Mouse (Mus musculus) thymus, adult 2 months (tissue): Measurements from ENCODE around the gene Gfra1. TPM values are rescaled to one million over a fixed set of nuclear protein-coding genes. Genes with fewer than 3 reads are reported as not detected.
A peak's percentile ranks its signal among the peaks of the same experiment; 100 is the strongest.

Source experiments
- DNase-seq: peaks from one replicate; pipeline ENCODE4 v3.0.0; 2021
- H3K27ac ChIP-seq: fragments of 200-500 bp; 2 replicates; pipeline ENCODE4 v1.5.1; 2012; ENCODE audit warnings: low read length, control low read depth; ENCODE audit not compliant: control insufficient read depth, insufficient read depth
- H3K27me3 ChIP-seq: fragments of 200-500 bp; 2 replicates; pipeline ENCODE4 v1.6.1; 2012; ENCODE audit warnings: mild to moderate bottlenecking, low read length, moderate library complexity, mixed read lengths; ENCODE audit not compliant: control insufficient read depth, insufficient read depth
- H3K36me3 ChIP-seq: fragments of 200-500 bp; 2 replicates; pipeline ENCODE4 v1.6.1; 2012; ENCODE audit warnings: mild to moderate bottlenecking, low read length, moderate library complexity; ENCODE audit not compliant: control insufficient read depth, insufficient read depth
- H3K4me1 ChIP-seq: fragments of 200-500 bp; replicated peaks from 2 replicates; pipeline ENCODE4 v1.6.1; 2012; ENCODE audit warnings: low read length; ENCODE audit not compliant: control insufficient read depth, insufficient read depth
- H3K4me3 ChIP-seq: fragments of 200-500 bp; 2 replicates; pipeline ENCODE4 v1.5.1; 2012; ENCODE audit warnings: mild to moderate bottlenecking, low read length, control low read depth, moderate library complexity; ENCODE audit not compliant: control insufficient read depth, insufficient read depth
- CTCF ChIP-seq: fragments of 200-500 bp; IDR thresholded peaks from 2 replicates; pipeline ENCODE4 v1.5.1; 2012; ENCODE audit warnings: mild to moderate bottlenecking, control low read depth, low read length, moderate library complexity, borderline replicate concordance; ENCODE audit not compliant: control insufficient read depth, poor library complexity, insufficient read depth; ENCODE audit errors: extremely low read depth
- POLR2A ChIP-seq: fragments of 200-500 bp; IDR thresholded peaks from 2 replicates; pipeline ENCODE4 v1.6.1; 2012; ENCODE audit warnings: mild to moderate bottlenecking, low read length, control low read depth, moderate library complexity; ENCODE audit not compliant: control insufficient read depth, poor library complexity, insufficient read depth; ENCODE audit errors: extremely low read depth
- WGBS: fragments of 180-500 bp; shearing (Covaris S2); methylation state at CpG from one replicate; pipeline ENCODE4 v1.1.7; 2018; 5-methylcytosine and 5-hydroxymethylcytosine counted together
- polyA plus RNA-seq: library from polyadenylated mRNA; depleted of rRNA; stranded (reverse); fragments of >200 nt; gene quantifications from 2 replicates; pipeline ENCODE4 v1.2.3, GENCODE M21; 2012

Gfra1 gene
- polyA plus RNA-seq, 1 experiment, result 7.0 TPM

DNA sequence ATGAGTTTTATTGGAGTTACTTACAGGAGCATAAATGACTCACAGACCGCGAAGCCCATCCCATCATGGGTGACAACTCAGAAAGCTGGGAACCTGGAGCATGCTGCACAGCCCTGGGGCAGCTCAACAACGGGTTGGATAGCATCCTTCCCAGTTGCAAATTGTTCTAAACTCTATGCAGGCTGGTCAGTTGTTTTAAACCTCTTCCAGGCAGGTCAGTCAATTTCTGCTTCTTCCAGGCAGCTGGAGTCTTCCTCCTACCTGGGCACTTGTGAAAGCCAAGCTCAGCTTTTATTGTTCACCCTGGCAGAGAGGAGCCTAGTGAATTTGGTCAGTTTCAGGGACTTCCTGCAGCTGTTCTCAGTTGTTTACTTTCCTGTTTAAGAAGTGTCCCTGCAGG, 18.5 kb upstream of the Gfra1 start:
- H3K4me1 ChIP-seq, result no peaks in the 10 kb centered on the region
- no peaks in the 10 kb centered on the region for H3K27me3 ChIP-seq
- H3K36me3 ChIP-seq, result no peaks in the 10 kb centered on the region
- no peak for DNase-seq
- H3K4me3 ChIP-seq, result no peak overlapping the region
- WGBS, result 97% methylated on average over 3 of the region's 3 CpGs
- H3K27ac ChIP-seq, result no peak overlapping the region
- no peak for TF ChIP-seq POLR2A
- no peak for TF ChIP-seq CTCF

DNA sequence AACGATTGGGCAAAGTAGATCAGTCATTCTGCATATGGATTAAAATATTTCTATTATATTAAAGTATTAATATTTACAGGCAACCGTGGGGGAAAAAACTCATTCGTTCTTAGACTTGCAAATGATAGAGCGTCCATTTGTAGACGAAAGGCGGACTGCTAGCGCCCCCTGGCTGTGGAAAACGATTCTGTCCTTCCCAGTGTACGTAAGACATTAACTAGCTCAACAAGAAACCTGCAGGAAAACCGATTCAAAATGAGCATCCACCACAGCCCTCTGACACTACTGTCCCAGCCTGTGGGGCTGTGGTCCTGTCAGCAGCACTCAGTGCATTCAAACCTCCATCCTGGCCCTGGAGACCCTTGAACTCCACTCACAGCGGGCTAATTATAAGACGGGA, 13.7 kb upstream of the Gfra1 start:
- no peaks in the 10 kb centered on the region for H3K27me3 ChIP-seq
- H3K27ac ChIP-seq, result no peak overlapping the region
- WGBS, result 20% methylated on average over 12 of the region's 12 CpGs
- DNase-seq, result peak; percentile 80
- H3K36me3 ChIP-seq, result no peaks in the 10 kb centered on the region
- TF ChIP-seq POLR2A, result no peak
- peak; percentile 28; the same call in 1 of the 2 replicates for TF ChIP-seq CTCF
- H3K4me3 ChIP-seq, result no peak overlapping the region
- H3K4me1 ChIP-seq, result no peaks in the 10 kb centered on the region

DNA sequence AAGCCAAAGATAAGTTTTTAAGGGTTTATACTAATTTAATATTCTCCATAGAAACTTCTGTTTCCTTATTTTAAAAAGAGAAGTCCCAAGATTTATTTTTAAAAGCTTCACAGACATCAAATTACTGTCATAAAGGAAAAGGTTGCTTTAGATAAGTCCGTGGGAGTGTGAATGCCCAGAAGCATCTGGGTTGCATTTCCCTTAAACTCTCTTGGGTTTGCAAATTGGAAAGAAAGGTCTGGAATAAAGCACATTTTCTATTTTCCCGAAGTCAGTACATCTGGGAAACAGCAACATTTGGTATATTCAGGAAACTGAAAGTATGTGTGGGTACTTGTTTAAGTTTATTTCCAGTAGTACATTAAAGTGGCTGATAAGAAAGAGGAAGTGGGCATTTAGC, 12.6 kb upstream of the Gfra1 start:
- no peak overlapping the region for H3K4me3 ChIP-seq
- no peak overlapping the region for H3K27ac ChIP-seq
- H3K4me1 ChIP-seq, result no peaks in the 10 kb centered on the region
- H3K36me3 ChIP-seq, result no peaks in the 10 kb centered on the region
- WGBS, result 7% methylated on average over 2 of the region's 2 CpGs
- TF ChIP-seq CTCF (no peak), POLR2A (no peak)
- DNase-seq, result no peak
- H3K27me3 ChIP-seq, result no peaks in the 10 kb centered on the region

DNA sequence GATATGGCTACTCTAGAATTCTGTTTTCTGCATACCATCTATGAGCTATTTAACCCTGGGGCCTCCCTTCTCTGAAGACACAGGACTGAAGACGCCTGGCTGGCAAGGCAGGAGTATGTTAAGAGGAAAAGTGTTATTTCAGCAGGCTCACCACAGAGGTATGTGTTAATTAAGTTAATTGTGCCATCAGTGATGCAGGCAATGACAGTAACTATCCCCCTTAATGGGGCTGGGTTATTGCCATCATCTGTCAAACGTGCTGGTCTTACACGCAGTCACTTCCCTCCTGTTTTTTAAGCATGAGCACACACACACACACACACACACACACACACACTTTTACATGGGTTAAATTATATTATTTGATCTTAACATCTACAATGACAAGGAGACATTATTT, 8.0 kb upstream of the Gfra1 start:
- 92% methylated on average over 3 of the region's 3 CpGs for WGBS
- Histone ChIP-seq H3K4me1 (no peaks in the 10 kb centered on the region), H3K27ac (no peak overlapping the region), H3K27me3 (no peaks in the 10 kb centered on the region), H3K36me3 (no peaks in the 10 kb centered on the region), H3K4me3 (no peak overlapping the region)
- DNase-seq, result no peak
- TF ChIP-seq CTCF (no peak), POLR2A (no peak)

DNA sequence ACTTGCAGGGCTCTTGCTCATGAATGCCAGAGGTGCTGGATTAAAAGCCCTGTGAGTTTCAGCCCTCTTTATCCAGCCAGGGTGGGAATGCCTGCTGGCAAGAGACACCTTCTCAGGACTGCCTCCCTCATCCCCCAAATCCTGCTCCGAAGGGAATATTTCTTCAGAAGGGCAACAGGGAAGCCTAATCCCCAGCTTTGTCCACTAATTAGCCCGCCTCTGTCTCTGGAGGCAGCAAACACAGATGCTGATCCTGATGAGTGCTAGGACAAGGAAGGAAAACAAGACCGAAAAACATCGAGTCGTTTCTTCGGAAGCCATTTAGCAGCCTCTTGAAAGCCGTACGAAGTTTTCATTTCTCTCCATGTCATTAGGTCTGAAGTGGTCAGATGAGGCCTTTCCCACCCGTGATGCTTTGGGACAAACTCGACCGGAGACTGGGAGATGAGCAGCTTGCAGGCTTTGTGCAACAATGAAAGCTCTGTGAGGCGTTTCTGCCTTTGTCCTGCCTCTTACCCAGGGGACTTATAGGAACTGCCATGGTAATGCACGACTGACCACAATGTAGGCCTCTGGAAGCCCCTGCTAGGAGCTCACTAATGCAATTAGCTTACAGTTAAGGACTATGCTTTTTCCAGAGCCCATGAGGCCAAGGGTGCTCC, 4.8 kb upstream of the Gfra1 start:
- Histone ChIP-seq H3K4me1 (peaks cover 11% of the 10 kb centered on the region), H3K27me3 (no peaks in the 10 kb centered on the region; the same call in 1 of the 2 replicates), H3K27ac (no peak overlapping the region), H3K4me3 (no peak overlapping the region), H3K36me3 (no peaks in the 10 kb centered on the region)
- no peak for TF ChIP-seq POLR2A
- no peak for TF ChIP-seq CTCF
- no peak for DNase-seq
- WGBS, result 95% methylated on average over 13 of the region's 13 CpGs

DNA sequence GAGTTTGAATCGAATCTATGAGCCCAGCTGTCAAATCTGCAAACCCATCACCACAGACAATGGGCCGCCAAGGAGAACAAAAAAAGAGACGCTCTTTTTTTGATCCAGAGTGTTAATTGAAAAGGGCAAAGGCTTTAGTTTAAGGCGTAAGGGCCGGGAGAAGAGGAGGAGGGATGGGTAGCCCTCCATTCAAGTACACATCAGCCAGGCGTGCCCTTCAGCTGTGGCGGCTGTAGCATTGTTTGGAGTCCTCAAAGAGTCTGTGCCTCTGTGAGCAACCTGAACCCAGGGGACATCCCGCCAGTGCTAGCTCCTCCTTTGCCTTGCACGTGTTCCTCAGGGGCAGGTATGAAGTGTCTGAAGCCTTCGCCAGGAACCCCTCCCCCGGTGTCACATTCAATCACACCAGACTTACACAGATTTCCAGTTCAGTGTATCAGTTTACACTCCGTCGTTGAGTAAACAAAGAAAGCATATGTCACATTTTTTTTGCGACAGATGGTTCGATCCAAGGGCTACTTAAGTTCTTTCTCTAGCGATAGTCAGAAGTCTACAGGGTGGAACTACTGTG, 867 bp upstream of the Gfra1 start:
- no peaks in the 10 kb centered on the region; the same call in 1 of the 2 replicates for H3K27me3 ChIP-seq
- peaks cover 35% of the 10 kb centered on the region for H3K4me1 ChIP-seq
- H3K27ac ChIP-seq, result no peak overlapping the region
- H3K4me3 ChIP-seq, result no peak overlapping the region
- 26% methylated on average over 16 of the region's 16 CpGs for WGBS
- no peak for TF ChIP-seq POLR2A
- no peak for TF ChIP-seq CTCF
- H3K36me3 ChIP-seq, result no peaks in the 10 kb centered on the region
- peak; percentile 10 for DNase-seq
